Mouse (Mus musculus): ENCODE measurements at regions not wholly inside any gene's neighbourhood (a gene's known extent, or its start where the extent isn't known, plus 50 kb on each side); places are given as distances from the start of the nearest gene placed in this dataset.

DNA sequence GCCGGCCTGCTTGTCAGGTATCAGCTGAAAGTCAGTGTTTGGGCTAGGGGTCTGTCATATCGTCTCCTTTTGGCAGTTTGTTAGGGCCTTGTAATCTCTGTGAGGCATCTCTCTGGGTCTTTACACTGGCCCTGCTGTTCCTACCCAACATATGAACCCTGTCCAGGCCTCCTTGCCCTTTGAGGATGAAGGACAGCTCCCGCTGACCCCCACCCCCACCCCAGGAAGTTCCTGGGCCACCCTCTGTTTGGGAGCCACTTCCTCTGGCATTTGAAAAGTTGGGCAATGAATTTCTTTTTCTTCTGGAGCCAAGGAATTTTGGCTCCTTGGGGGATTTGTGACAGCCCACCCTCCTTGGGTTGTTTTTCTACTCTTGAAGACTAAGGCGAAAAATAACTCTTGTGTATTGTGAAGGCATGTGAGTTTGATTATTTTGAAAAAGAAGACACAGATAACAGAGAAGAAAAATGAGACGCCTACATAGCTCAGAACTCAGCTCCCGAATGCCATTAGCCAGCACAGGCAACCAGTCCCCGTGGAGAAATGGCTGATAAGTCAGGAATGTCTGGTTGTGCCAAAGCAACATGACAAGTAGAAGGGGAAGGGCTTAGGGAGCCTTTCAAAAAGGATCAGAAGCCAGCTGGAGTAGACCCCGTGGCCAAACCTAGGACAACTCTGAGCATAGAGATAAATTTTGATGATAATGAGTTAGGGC lies 249.5 kb downstream of the Gm49356 start:
- ATAC-seq (ENCODE audit: low FRiP score) (no peak), DNase-seq (ENCODE audit: low spot score, missing footprints) (peak; percentile 82)
- Histone ChIP-seq H3K9me3 (ENCODE audit: control insufficient read depth, low read length) (no peaks in the 10 kb centered on the region), H3K9ac (ENCODE audit: low read length) (no peak overlapping the region), H3K4me1 (ENCODE audit: control insufficient read depth, insufficient read depth, low read length) (no peaks in the 10 kb centered on the region), H3K36me3 (ENCODE audit: control insufficient read depth, insufficient read depth, low read length) (no peaks in the 10 kb centered on the region), H3K27ac (ENCODE audit: low read depth, low read length) (no peak overlapping the region), H3K27me3 (ENCODE audit: control insufficient read depth, insufficient read depth, low read length) (no peaks in the 10 kb centered on the region), H3K4me3 (ENCODE audit: low read depth, low read length) (no peak overlapping the region), H3K4me2 (no peak overlapping the region)
- 49% methylated on average over 8 of the region's 8 CpGs for WGBS

DNA sequence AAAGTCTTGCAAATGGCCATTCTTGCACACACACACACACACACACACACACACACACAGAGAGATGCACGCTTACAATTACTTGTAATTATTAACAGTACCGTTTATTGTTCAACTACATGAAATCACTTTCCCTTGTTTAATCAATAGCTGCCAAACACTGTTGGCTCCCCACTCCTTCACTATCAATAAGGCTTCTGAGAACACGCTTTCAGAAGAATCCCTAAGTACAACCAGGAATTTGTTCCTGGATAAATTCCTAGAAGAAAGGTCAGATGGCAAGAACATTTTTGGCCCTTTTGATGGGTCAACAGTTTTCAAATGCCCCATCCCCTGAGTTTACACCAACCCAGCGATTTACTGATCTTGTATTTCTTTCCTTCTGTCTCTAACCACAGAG lies 252.5 kb downstream of the Gm49356 start:
- DNase-seq (ENCODE audit: low spot score, missing footprints) (no peak), ATAC-seq (ENCODE audit: low FRiP score) (no peak)
- H3K36me3 ChIP-seq (ENCODE audit: control insufficient read depth, insufficient read depth, low read length): no peaks in the 10 kb centered on the region
- no peaks in the 10 kb centered on the region for H3K27me3 ChIP-seq (ENCODE audit: control insufficient read depth, insufficient read depth, low read length)
- H3K4me3 ChIP-seq (ENCODE audit: low read depth, low read length): no peak overlapping the region
- H3K9ac ChIP-seq (ENCODE audit: low read length): no peak overlapping the region
- 89% methylated on average over 4 of the region's 4 CpGs for WGBS
- no peaks in the 10 kb centered on the region for H3K9me3 ChIP-seq (ENCODE audit: control insufficient read depth, low read length)
- no peak overlapping the region for H3K27ac ChIP-seq (ENCODE audit: low read depth, low read length)
- peaks cover 2% of the 10 kb centered on the region; the same call in 1 of the 2 replicates for H3K4me1 ChIP-seq (ENCODE audit: control insufficient read depth, insufficient read depth, low read length)
- no peak overlapping the region for H3K4me2 ChIP-seq

DNA sequence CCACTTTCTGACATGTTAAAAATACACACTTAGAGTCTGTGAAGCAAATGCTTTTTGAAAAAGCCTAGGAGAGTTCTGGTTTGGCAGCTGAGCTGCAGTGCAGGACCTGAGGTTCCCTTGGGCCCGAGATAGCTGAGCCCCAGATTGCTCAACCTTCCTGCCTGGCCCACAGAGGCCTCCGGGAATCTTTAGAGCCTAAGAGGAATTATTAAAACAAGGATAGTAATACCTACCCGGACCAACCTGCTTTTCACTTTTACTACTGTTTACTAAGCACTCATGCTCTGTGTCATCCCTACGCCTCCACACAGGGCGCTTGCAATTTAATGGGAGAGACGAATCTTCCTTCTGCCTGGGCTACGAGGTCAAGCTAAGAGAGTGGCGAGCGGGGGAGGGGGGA lies 253.4 kb downstream of the Gm49356 start:
- Histone ChIP-seq H3K9me3 (ENCODE audit: control insufficient read depth, low read length) (no peaks in the 10 kb centered on the region), H3K9ac (ENCODE audit: low read length) (no peak overlapping the region), H3K4me1 (ENCODE audit: control insufficient read depth, insufficient read depth, low read length) (peaks cover 2% of the 10 kb centered on the region; the same call in 1 of the 2 replicates), H3K36me3 (ENCODE audit: control insufficient read depth, insufficient read depth, low read length) (no peaks in the 10 kb centered on the region), H3K27me3 (ENCODE audit: control insufficient read depth, insufficient read depth, low read length) (no peaks in the 10 kb centered on the region), H3K27ac (ENCODE audit: low read depth, low read length) (no peak overlapping the region), H3K4me2 (no peak overlapping the region), H3K4me3 (ENCODE audit: low read depth, low read length) (no peak overlapping the region)
- WGBS: 82% methylated on average over 9 of the region's 9 CpGs
- no peak for ATAC-seq (ENCODE audit: low FRiP score)
- DNase-seq (ENCODE audit: low spot score, missing footprints): no peak

DNA sequence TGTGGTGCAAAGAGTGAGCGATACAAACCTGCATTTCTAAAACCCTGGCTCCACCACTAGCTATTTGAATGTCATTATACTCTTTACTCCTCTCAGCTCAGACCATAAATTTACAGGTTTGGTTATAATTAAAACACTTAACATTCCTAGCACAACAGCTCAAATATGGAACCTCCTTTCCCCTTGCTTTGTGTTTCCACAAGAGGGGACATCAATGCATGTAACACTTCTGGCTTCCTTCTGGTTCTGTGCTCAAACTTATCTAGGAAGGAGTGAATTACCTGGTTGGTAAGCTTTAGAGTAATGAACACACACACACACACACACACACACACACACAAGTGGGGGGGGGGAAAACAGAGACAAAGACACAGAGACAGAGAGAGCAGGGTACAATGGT lies 254.8 kb downstream of the Gm49356 start:
- Histone ChIP-seq H3K36me3 (ENCODE audit: control insufficient read depth, insufficient read depth, low read length) (no peaks in the 10 kb centered on the region), H3K4me2 (no peak overlapping the region), H3K4me3 (ENCODE audit: low read depth, low read length) (no peak overlapping the region), H3K9ac (ENCODE audit: low read length) (no peak overlapping the region), H3K4me1 (ENCODE audit: control insufficient read depth, insufficient read depth, low read length) (peaks cover 2% of the 10 kb centered on the region; the same call in 1 of the 2 replicates), H3K9me3 (ENCODE audit: control insufficient read depth, low read length) (no peaks in the 10 kb centered on the region), H3K27ac (ENCODE audit: low read depth, low read length) (no peak overlapping the region), H3K27me3 (ENCODE audit: control insufficient read depth, insufficient read depth, low read length) (no peaks in the 10 kb centered on the region)
- DNase-seq (ENCODE audit: low spot score, missing footprints): no peak
- WGBS: 89% methylated on average over 1 of the region's 1 CpGs
- ATAC-seq (ENCODE audit: low FRiP score): no peak

DNA sequence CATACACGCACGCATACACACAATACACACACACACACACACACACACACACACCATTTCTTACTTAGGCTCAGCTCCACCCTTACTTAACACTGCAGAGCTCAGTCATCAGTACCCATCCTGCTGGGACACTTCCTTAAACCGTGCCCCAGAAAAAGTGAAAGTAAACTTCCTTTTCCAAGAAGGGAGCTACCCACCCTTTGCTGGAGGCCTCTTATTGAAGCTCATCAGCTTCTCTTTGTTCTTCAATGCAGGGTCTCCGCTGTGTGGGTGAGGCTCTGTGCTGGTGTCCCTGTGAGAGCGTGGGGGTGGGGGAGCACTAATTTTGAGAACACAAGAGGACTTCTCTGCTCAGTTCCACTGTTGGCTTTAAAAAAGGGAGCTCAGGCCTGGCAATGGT lies 256.6 kb downstream of the Gm49356 start:
- ATAC-seq (ENCODE audit: low FRiP score): no peak
- H3K4me2 ChIP-seq: no peak overlapping the region
- no peak overlapping the region for H3K27ac ChIP-seq (ENCODE audit: low read depth, low read length)
- peaks cover 2% of the 10 kb centered on the region; the same call in 1 of the 2 replicates for H3K4me1 ChIP-seq (ENCODE audit: control insufficient read depth, insufficient read depth, low read length)
- no peak overlapping the region for H3K9ac ChIP-seq (ENCODE audit: low read length)
- no peak overlapping the region for H3K4me3 ChIP-seq (ENCODE audit: low read depth, low read length)
- H3K9me3 ChIP-seq (ENCODE audit: control insufficient read depth, low read length): no peaks in the 10 kb centered on the region
- no peak for DNase-seq (ENCODE audit: low spot score, missing footprints)
- 70% methylated on average over 5 of the region's 5 CpGs for WGBS
- no peaks in the 10 kb centered on the region for H3K27me3 ChIP-seq (ENCODE audit: control insufficient read depth, insufficient read depth, low read length)
- no peaks in the 10 kb centered on the region for H3K36me3 ChIP-seq (ENCODE audit: control insufficient read depth, insufficient read depth, low read length)

DNA sequence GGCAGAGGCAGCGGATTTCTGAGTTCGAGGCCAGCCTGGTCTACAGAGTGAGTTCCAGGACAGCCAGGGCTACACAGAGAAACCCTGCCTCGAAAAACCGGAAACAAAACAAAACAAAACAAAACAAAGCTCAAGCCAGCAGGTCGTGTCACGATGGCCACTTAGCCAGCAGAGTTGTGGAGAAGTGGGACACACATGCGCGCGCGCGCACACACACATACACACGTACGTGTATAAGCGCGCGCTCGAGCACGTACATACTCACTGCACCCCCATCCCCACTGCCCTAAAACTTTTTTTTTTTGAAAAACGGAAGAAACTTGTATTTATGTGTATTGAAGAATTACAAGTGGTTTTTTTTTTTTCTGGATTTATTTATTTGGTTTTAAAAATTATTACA lies 257.0 kb downstream of the Gm49356 start:
- H3K27me3 ChIP-seq (ENCODE audit: control insufficient read depth, insufficient read depth, low read length): no peaks in the 10 kb centered on the region
- no peak overlapping the region for H3K9ac ChIP-seq (ENCODE audit: low read length)
- peaks cover 2% of the 10 kb centered on the region; the same call in 1 of the 2 replicates for H3K4me1 ChIP-seq (ENCODE audit: control insufficient read depth, insufficient read depth, low read length)
- ATAC-seq (ENCODE audit: low FRiP score) (no peak), DNase-seq (ENCODE audit: low spot score, missing footprints) (no peak)
- 85% methylated on average over 19 of the region's 19 CpGs for WGBS
- no peak overlapping the region for H3K4me2 ChIP-seq
- no peak overlapping the region for H3K4me3 ChIP-seq (ENCODE audit: low read depth, low read length)
- H3K27ac ChIP-seq (ENCODE audit: low read depth, low read length): no peak overlapping the region
- no peaks in the 10 kb centered on the region for H3K36me3 ChIP-seq (ENCODE audit: control insufficient read depth, insufficient read depth, low read length)
- no peaks in the 10 kb centered on the region for H3K9me3 ChIP-seq (ENCODE audit: control insufficient read depth, low read length)

DNA sequence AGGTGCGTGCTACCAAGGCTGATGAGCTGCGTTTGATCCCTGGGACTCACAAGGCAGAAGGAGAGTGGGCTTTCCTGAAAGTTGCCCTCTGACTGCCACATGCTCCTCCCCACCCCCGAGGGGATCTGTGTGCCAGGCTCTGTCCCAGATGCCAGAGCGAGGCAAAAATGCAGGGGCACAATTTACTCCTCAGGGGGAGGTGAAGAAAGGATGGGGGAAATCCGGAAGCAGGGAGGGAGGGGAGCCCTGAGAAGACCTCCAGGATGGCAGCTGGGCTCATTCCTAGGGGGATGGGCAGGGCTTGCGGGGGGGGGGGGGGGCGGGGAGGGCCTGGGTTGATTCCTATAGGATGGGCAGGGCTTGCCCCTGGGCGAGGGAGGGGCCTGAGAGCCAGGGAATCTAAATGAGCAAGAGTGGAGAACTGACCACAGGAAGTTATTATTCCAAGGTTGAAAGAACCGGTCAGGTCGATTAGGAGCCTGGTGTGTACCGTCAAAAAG lies 257.5 kb downstream of the Gm49356 start:
- ATAC-seq (ENCODE audit: low FRiP score) (peak; percentile 46; the same call in 1 of the 2 replicates), DNase-seq (ENCODE audit: low spot score, missing footprints) (no peak)
- Histone ChIP-seq H3K9me3 (ENCODE audit: control insufficient read depth, low read length) (no peaks in the 10 kb centered on the region), H3K9ac (ENCODE audit: low read length) (no peak overlapping the region), H3K4me1 (ENCODE audit: control insufficient read depth, insufficient read depth, low read length) (peaks cover 2% of the 10 kb centered on the region; the same call in 1 of the 2 replicates), H3K27ac (ENCODE audit: low read depth, low read length) (no peak overlapping the region), H3K36me3 (ENCODE audit: control insufficient read depth, insufficient read depth, low read length) (no peaks in the 10 kb centered on the region), H3K4me3 (ENCODE audit: low read depth, low read length) (no peak overlapping the region), H3K4me2 (no peak overlapping the region), H3K27me3 (ENCODE audit: control insufficient read depth, insufficient read depth, low read length) (no peaks in the 10 kb centered on the region)
- 27% methylated on average over 9 of the region's 11 CpGs for WGBS

DNA sequence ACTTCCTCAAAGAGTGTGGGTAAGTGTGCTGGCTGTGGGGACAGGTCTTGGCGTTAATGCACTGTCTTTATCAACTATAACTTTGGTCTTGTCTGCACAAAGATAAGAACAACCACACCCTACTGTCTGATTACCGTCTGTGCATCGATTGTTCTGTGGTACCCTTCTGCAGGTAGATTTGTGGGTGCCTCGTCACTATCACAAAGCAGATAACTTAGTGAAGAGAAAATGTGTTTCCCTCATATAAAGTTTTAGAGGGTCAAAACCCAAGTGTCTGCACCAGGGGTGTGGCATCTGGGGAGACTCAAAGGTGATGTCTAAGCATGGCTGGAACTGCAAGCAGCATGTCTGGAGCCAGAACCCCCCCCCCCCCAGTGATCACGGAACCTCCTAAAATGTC lies 259.4 kb downstream of the Gm49356 start:
- WGBS: 91% methylated on average over 5 of the region's 5 CpGs
- H3K4me2 ChIP-seq: no peak overlapping the region
- H3K4me3 ChIP-seq (ENCODE audit: low read depth, low read length): no peak overlapping the region
- H3K36me3 ChIP-seq (ENCODE audit: control insufficient read depth, insufficient read depth, low read length): no peaks in the 10 kb centered on the region
- no peak overlapping the region for H3K9ac ChIP-seq (ENCODE audit: low read length)
- H3K4me1 ChIP-seq (ENCODE audit: control insufficient read depth, insufficient read depth, low read length): peaks cover 2% of the 10 kb centered on the region; the same call in 1 of the 2 replicates
- H3K27ac ChIP-seq (ENCODE audit: low read depth, low read length): no peak overlapping the region
- no peak for ATAC-seq (ENCODE audit: low FRiP score)
- H3K27me3 ChIP-seq (ENCODE audit: control insufficient read depth, insufficient read depth, low read length): no peaks in the 10 kb centered on the region
- DNase-seq (ENCODE audit: low spot score, missing footprints): no peak
- H3K9me3 ChIP-seq (ENCODE audit: control insufficient read depth, low read length): no peaks in the 10 kb centered on the region

DNA sequence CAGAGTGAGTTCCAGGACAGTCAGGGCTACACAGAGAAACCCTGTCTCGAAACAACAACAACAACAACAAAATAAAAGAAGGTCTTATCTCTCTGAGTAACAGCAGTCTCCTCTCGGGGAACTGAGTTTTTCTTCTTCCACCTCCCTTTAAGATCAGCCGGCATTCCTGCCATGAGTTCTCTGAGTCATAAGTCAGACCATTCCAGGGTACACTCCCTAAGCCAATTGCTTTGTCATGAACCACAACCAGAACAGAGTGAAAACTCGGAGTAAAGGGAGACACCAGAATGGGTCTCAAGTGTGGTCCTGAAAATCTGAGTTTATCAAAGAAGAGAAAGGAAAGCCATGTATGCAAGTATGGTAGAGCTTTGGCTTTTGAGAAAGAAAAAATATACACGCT lies 262.4 kb downstream of the Gm49356 start:
- no peak for ATAC-seq (ENCODE audit: low FRiP score)
- H3K4me2 ChIP-seq: no peak overlapping the region

More for the DNA sequence above, 262.4 kb downstream of the Gm49356 start:
- Histone ChIP-seq H3K36me3 (ENCODE audit: control insufficient read depth, insufficient read depth, low read length) (no peaks in the 10 kb centered on the region), H3K27ac (ENCODE audit: low read depth, low read length) (no peak overlapping the region), H3K4me1 (ENCODE audit: control insufficient read depth, insufficient read depth, low read length) (peaks cover 18% of the 10 kb centered on the region), H3K9me3 (ENCODE audit: control insufficient read depth, low read length) (no peaks in the 10 kb centered on the region), H3K9ac (ENCODE audit: low read length) (no peak overlapping the region), H3K4me3 (ENCODE audit: low read depth, low read length) (no peak overlapping the region), H3K27me3 (ENCODE audit: control insufficient read depth, insufficient read depth, low read length) (no peaks in the 10 kb centered on the region)
- WGBS: 90% methylated on average over 5 of the region's 5 CpGs
- no peak for DNase-seq (ENCODE audit: low spot score, missing footprints)

All from midbrain, embryonic 11.5 days (tissue).